Mouse (Mus musculus) hematopoietic stem cell, adult 5-6 weeks (primary cell): Measurements from ENCODE around the gene Rptor. TPM values are rescaled to one million over a fixed set of nuclear protein-coding genes. Genes with fewer than 3 reads are reported as not detected.

Experiments used
- ATAC-seq, 2 experiments: fragments of 125-278 bp in 1 of 2; replicated peaks in 1 of 2; 2 replicates each; pipeline ENCODE4 v1.8.0; 2016 to 2017; ENCODE audit warnings: inconsistent platforms in 2 of 2, mild to moderate bottlenecking in 2 of 2, moderate number of reproducible peaks in 2 of 2, low read depth in 1 of 2, moderate TSS enrichment in 1 of 2; ENCODE audit not compliant: low FRiP score in 2 of 2, poor library complexity in 2 of 2, severe bottlenecking in 2 of 2, insufficient read depth in 1 of 2, low TSS enrichment in 1 of 2
- total RNA-seq: library from RNA; stranded (forward); fragments of 172-1452, 232-1000 nt; gene quantifications from 2 replicates; pipeline ENCODE4 v1.2.3, GENCODE M21; 2017

The Rptor gene
- total RNA-seq, 1 experiment from 2014 or later, result 21.8 TPM

DNA sequence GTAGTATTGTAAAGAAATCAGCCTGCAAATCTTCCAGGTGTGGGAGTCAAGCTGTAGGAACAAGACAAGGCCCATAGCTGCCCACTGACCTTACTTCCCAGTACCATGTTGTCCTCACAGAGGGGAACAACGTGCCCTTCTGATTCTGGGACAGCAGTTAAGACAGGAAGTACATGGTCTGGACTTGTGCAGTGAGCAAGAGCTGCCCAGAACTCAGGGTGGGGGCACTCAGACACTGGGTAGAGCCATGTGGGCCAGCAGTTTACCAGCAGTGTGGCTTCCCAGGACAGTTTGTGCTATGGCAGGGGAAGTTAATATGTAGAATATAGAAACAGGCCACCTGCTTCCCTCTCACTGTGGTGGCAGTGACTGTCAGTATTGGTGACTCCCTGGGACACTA lies 272.1 kb downstream of the Rptor start:
- ATAC-seq, result no peak

DNA sequence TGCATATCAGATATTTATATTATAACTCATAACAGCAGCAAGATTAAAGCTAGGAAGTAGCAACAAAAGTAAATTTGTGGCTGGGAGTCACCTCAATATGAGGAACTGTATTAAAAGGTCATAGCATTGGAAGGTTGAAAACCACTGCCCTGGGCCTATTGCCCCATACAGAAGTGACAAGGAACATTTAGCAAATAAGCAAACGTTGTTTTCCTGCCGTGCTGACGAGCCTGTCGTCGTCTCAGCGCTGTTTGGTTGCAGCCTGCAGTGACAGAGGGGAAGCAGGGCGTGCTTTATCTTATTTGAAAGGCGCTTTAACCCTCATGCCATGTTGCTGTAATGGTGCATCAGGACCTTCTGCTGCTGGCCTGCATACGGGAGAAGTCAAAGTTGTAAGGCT lies 273.0 kb downstream of the Rptor start:
- ATAC-seq, result peak; percentile 31 to 65; a peak in 2 of 4 replicates

DNA sequence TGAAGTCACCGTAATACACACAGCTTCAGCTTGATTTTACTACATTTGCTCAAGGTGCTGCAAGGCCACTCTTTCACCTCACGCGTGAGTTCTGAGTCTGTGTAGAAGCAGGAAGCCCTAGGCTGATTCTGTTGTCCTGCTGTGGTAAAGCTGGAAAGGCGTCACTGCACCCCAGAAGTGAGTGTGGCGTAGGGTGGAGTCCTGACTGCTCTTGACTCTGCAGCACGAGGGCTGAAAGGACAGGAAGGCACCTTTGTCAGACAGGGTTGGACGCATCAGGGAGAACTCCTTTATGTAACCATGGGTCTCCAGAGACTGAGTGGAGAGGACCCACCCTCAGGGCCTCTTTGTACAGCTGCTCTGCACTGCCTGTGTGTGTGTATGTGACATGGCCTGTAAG lies 274.4 kb downstream of the Rptor start:
- ATAC-seq, result no peak

DNA sequence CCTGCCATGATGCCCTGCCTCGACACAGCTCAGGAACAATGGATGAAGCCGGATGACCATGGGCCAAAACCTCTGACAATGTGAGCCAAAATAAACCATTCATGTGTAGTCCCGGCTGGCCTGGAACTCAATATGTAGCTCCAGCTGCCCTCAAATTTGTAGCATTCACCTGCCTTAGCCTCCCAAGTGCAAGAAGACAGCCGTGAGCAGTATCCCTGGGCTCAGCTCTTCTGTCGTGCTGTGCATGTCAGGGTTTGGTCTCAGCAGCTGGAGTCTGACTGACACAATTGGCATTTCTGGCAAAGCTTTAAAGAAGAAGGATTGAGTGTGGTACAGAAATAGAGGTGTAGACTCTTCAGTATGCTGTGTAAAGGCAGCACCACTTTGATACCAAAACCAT lies 276.9 kb downstream of the Rptor start:
- ATAC-seq, result no peak

DNA sequence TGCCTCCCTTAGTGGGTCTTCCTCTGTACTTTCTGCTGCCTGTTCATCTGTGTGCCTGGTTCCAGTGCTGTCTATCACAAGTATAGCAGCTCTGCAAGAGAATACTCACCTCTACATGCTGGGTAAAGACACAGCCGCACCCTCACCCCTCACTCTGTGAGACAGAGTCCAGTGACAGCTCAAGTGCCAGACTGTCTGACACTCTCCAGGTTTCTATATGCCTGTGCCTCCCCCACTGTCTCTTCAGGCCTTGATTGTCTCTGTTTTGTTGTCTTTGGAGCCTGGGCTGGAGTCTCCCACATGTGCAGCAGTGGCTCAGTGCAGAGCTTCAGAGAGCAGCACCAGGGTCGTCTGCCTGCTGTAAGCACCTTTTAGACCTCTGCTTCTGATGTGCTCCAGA lies 280.9 kb downstream of the Rptor start:
- no peak for ATAC-seq

DNA sequence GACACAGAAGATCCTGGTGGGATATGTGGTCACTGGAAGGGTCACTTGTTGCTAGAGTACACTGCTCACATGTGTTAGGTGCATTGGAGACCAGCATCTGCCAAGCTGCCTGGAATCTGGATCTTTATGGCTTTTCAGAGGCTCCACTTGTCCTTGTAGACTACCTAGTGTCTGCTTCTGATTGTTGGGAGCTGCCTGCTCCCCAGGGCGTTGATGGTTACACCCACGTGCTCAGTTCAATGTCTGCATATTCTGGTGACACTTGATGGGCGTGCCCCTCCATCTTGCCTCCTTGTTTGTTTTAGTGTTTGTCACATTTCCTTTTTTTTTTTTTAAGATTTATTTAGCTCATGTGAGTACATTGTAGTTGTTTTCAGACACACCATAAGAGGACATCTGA lies 287.3 kb downstream of the Rptor start:
- ATAC-seq, result no peak

DNA sequence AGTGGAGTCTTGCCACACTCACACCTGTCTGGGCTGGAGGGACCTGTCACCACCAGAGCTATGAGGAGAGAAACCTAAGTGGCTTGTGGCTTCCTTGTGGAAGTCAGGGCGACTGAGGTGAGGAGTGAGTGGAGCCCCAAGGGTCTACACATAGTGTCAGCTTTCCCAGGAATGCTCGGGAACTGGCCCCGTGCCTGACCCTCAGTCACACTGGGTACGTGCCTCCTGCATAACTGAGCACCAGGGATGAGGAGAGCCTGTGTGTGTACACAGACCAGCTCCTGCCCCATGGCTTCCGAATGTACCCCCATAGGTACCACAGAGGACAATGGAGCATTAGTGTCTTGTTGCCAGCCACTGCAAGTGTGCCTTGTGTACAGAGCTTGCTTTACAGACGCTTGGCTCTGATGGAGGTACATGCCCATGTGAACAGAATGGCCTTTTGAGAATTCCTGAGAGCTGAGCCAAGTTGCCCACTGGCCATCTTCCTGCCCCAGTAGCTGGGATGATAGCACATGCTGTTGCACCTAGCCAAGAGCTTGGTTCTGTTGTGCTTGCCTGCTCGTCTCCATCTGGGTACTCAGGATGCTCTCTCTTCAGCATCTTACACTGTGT lies 289.0 kb downstream of the Rptor start:
- no peak for ATAC-seq

DNA sequence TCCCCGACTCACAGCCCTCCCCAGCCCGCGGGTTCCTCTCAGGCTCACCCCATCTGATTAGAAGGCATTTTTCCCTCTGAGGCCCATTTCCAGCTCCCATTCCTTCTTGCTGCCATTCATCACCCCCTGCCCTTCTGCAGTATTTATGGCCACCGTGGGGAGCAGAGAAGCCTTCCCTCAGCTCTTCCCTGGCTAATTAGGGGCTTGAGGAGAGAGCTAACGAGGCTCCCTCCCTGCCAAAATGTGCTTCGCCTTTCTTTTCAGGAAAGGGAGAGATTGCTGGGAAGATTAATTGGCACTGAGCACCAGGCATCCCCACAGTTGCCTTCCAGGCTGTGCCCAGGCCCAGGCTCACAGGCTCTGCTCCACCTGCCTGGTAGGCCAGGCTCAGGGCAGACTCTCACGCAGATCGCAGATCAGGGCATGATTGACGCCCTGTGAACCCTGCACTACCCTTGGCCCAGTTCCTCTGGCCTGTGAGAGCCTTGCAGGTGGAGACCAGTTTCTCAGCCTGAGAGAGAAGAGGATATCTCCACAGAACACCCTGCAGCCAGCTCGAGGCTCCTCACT lies 291.0 kb downstream of the Rptor start:
- ATAC-seq, result no peak

DNA sequence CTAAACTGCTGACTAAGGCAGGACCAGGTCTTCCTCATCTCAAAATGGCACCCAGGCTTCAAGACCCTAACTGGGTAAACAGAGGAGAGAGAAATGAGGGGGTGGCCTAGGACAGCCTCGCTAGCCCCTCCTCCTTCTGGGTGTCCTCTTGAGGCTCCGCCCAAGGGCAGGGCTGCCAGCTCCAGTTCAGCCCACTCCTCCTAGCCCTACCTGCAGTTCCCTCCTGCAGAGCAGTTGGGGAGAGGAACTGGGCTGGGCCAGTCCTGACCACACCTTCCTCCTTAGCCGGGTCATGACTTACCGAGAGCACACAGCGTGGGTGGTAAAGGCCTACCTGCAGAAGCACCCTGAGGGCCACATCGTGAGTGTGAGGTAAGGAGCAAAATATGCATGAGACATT lies 291.9 kb downstream of the Rptor start:
- ATAC-seq, result peak; percentile 60 to 67; a peak in 3 of 4 replicates

DNA sequence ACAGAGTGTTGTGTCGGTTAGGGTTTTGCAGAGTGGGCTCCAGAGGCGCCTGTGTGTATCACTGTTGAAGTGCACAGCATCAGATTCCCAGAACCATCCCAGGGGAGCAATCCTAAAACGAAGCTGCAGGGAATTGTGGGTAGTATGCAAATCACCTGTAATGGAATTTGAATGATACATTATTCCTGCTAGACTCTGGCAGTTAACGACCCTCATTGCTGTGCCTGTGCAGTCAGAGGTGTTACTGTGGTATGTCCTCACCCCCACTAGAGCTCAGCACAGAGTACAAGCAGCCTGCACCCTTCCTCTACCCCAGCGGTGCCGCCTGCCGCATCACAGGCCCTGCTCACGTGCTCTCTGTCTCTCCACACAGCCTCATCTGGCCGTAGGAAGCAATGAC lies 294.3 kb downstream of the Rptor start:
- ATAC-seq, result no peak

DNA sequence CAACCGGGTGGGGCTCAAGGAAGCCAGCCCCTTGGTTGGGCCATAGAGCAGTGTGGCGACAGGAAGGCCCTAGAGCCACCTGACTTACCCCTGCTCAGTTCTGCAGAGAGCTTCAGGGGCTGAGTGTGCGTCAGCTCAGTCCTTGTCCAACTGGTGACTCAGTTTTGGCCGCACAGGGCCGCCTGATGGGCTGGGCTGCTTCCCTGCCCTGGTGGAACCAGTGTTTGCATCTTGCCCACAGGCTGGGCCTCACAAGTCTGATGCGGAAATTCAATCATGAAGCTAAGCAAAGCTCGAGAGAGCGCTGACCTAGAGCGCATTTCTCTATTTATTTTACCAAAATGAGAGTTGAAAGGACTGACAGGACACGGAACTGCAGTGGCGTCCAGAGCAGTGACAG lies 296.3 kb downstream of the Rptor start:
- no peak for ATAC-seq

DNA sequence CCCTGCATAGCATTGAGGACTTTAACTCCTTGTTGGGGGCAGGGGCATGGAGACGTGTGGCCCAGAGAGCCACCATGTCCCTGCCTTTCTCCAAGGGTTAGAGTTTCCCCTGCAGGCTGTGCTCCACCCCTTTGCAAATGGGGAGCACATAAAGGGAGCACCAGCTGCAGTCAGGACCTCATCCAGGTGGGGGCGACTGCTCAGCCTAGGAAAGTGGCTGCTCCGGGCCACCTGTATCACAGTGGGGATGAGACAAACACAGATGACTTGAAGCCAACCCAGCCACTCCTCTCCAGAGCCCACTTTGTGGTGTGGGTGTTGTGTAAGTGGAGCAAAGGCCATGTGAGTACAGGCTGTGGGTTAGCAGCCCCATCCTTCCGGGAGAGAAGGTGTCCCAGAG lies 298.5 kb downstream of the Rptor start:
- no peak for ATAC-seq

DNA sequence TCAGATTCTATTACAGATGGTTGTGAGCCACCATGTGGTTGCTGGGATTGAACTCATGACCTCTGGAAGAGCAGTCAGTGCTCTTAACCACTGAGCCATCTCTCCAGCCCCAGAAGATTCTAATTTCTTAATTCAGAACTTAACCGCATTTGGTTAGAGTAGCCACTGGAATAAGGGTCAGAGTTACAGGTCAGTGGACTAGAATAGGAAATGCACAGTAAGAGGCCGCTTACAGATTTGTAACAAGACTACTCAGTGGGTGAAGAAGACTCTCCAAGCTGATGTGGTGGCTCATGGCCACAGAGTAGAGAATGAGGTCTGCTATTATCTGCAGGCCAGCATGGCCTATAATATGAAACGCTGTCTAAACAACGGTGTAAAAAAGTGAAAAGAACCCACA lies 300.2 kb downstream of the Rptor start:
- no peak for ATAC-seq

DNA sequence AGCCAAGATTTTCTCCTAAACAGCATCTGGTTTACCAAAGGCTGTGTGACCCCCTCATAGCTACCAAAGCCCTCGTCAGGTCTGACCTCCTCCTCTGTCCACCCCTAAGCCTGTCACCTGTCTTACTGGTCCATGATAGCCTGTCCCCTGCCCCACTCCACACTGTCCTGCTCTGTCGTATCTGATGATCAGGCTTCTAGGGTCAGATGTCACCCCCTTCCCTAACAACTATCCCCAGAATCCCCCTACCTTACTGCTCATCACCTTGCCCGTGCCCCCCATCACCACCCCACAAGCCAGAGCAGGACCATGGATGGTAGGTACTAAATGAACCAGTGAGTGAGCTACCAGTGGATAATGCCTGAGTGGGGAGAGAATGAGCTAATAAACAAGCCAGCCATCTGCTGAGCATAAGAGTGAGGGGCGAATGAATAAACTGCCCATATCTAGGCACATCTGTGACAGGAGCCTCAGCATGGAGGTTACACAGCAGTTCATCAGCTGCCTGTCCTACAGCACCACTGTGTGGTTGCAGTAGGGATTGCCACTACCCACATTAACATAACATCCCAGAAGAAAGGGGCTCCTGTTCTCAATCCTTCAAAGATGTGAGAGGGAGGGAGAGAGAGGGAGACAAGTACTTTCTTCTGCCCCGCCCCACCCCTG lies 302.0 kb downstream of the Rptor start:
- ATAC-seq, result peak; percentile 57 to 65; a peak in 2 of 4 replicates

DNA sequence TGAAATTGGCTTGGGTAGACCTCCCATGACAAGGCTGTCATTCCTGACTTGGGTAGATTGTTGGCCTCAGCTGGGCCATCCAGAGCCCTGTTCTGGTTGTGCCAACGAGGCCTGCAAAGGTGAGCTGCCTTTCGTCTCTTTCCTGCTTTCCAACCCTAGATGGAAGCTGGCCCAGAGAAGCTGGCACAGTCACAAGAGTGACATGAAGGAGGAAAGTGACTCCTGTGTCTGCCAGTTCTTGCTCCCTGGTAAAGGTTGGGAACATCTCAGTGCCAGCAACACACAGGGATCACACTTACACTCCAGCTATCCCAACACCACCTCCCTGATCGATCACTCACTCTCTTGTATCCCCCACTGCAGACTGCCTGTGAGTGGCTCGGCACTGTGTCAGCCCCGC lies 303.1 kb downstream of the Rptor start:
- ATAC-seq, result no peak

DNA sequence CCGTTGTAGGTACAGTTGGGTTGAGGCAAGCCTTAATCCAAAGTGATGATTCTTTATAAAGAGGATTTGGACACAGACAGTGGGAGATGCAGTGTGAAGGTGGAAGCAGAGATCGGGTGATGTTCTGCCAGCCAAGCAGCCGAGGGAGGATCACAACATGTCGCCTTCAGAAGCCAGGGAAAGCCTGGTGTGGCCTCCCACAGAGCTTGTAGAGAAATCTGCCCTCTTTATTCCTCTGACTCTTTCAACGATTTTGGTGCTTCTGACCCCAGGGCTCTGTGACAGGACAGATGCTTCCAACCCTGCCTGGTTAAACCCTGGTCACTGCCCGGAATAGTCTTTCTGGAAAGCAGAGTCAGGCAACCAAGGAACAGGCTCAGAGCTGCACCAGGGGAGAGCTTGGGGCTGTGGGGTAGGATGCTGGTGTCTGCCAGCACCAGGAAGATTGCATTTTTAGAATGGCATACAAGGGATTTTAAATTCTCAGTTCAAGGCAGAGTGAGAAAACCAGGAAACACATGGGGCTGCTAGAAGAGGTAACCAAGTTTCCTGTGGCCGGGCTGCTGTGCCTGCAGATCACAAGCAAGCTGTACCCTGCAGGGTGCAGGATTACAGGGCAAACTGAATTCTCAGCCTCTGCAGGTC lies 304.4 kb downstream of the Rptor start:
- ATAC-seq, result peak in 1 of 2 experiments; percentile 9; a peak in 1 of 4 replicates

DNA sequence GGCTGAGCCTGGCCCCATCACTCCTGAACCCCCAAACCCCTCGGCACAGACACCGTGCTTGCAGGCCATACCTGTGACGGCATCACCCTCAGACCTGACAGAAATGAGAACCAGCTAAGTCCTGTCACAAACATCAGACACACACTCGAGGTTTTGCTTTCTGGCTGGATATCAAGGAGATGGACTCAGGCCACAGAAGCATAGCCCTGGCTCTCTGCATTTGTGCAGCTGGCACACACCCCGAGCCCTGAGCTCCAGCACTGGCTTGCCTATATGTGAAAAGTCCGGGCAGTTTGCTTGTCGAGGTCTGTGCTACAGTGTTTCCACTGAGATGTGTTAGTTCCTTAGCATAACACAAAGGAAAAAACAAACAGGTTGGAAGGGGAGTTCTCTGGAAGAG lies 305.0 kb downstream of the Rptor start:
- peak in 1 of 2 experiments; percentile 9; a peak in 1 of 4 replicates for ATAC-seq

DNA sequence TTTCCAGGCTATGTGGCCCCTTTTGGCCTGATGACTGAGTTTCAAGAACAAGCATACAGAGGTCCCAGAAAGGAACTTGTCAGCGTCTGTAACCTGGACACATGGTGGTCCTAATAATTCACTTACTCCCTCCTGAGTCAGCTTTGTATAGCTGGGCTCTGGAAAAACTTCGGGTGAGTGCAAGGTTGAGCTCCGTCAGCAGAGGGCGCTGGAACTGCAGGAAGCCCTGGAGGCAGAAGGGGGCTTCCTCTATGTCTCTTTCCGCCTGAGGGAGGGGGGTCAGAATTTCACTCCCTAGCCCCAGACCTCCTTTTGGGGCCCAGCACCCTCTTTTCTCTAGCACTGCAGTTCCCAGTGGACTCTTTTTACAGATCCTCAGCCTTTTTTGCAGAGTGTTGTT lies 306.7 kb downstream of the Rptor start:
- ATAC-seq, result peak; percentile 47 to 53; a peak in 2 of 4 replicates
